Mouse (Mus musculus): ENCODE data around the gene Tescl. TPM values are rescaled to one million over a fixed set of nuclear protein-coding genes. Genes with fewer than 3 reads are reported as not detected.
A peak's percentile ranks its signal among the peaks of the same experiment; 100 is the strongest.

Tescl gene
- polyA plus RNA-seq, 3 experiments from 2014 or later = not detected

- peak; percentile 93 for ATAC-seq
Measured at GRCm38 (mm10) chr7:24298973-24299708, 34.6 kb downstream of the Tescl start.

- no peak for ATAC-seq
Measured at GRCm38 (mm10) chr7:24298635-24298972, 35.1 kb downstream of the Tescl start.

- ATAC-seq = no peak
Measured at GRCm38 (mm10) chr7:24297361-24298095, 36.2 kb downstream of the Tescl start.

- no peak for ATAC-seq
Measured at GRCm38 (mm10) chr7:24296386-24296785, 37.4 kb downstream of the Tescl start.

- no peak for ATAC-seq
Measured at GRCm38 (mm10) chr7:24295376-24295775, 38.4 kb downstream of the Tescl start.

GRCm38 (mm10) chr7:24294763-24295162 lies 39.0 kb downstream of the Tescl start:
- no peak for ATAC-seq

- ATAC-seq = no peak
Measured at GRCm38 (mm10) chr7:24293061-24293851, 40.5 kb downstream of the Tescl start.

- no peak for ATAC-seq
Measured at GRCm38 (mm10) chr7:24291387-24292090, 42.2 kb downstream of the Tescl start.

GRCm38 (mm10) chr7:24290106-24290693 lies 43.5 kb downstream of the Tescl start:
- ATAC-seq = no peak

- ATAC-seq = no peak
Measured at GRCm38 (mm10) chr7:24288512-24288911, 45.2 kb downstream of the Tescl start.

GRCm38 (mm10) chr7:24287670-24288069 lies 46.1 kb downstream of the Tescl start:
- ATAC-seq = no peak

- ATAC-seq = no peak
Measured at GRCm38 (mm10) chr7:24286916-24287315, 46.8 kb downstream of the Tescl start.

- no peak for ATAC-seq
Measured at GRCm38 (mm10) chr7:24286090-24286489, 47.6 kb downstream of the Tescl start.

Other genes starting within 250 kb of the Tescl start
- gene Zfp112, start 221.6 kb downstream of the Tescl start, polyA plus RNA-seq (2017; shearing (Covaris generic)) = 1 to 10 TPM in 1 of 3 experiments, under 1 TPM in 2; 0.44 to 1.1 (median 0.58) TPM
- 10 to 100 TPM; 14.7 to 18.5 (median 16.5) TPM for gene Zfp235, start 199.8 kb downstream of the Tescl start, polyA plus RNA-seq (2017; shearing (Covaris generic))
- 1 to 10 TPM in 2 of 3 experiments, under 1 TPM in 1; 0.75 to 2.1 (median 1.2) TPM for gene Zfp114, start 158.9 kb downstream of the Tescl start, polyA plus RNA-seq (2017; shearing (Covaris generic))
- 1 to 10 TPM; 1.2 to 1.3 (median 1.3) TPM for gene Zfp111, start 122.5 kb downstream of the Tescl start, polyA plus RNA-seq (2017; shearing (Covaris generic))
- 1 to 10 TPM; 1.4 to 2.3 (median 1.8) TPM for gene Zfp109, start 96.4 kb downstream of the Tescl start, polyA plus RNA-seq (2017; shearing (Covaris generic))
- gene Zfp108, start 79.1 kb downstream of the Tescl start, polyA plus RNA-seq (2017; shearing (Covaris generic)) = under 1 TPM in 1 of 3 experiments, not detected in 2; 0.29 TPM
- 1 to 10 TPM; 2.1 to 2.3 (median 2.2) TPM for gene Zfp93, start 63.5 kb downstream of the Tescl start, polyA plus RNA-seq (2017; shearing (Covaris generic))
- 10 to 100 TPM; 10.4 to 20.6 (median 19.0) TPM for gene Zfp61, start 32.7 kb downstream of the Tescl start, polyA plus RNA-seq (2017; shearing (Covaris generic))
- 10 to 100 TPM in 2 of 3 experiments, 1 to 10 TPM in 1; 6.6 to 13.0 (median 12.6) TPM for gene Zfp94, start 17.3 kb downstream of the Tescl start, polyA plus RNA-seq (2017; shearing (Covaris generic))
- gene Lypd5, start 15.3 kb upstream of the Tescl start, polyA plus RNA-seq (2017; shearing (Covaris generic)) = not detected
- gene Kcnn4, start 36.3 kb upstream of the Tescl start, polyA plus RNA-seq (2017; shearing (Covaris generic)) = 100 to 1,000 TPM in 2 of 3 experiments, 10 to 100 TPM in 1; 79.1 to 131 (median 126) TPM
- 10 to 100 TPM; 22.7 to 26.1 (median 23.6) TPM for gene Smg9, start 65.7 kb upstream of the Tescl start, polyA plus RNA-seq (2017; shearing (Covaris generic))
- not detected for gene Irgc1, start 118.4 kb upstream of the Tescl start, polyA plus RNA-seq (2017; shearing (Covaris generic))
- 1 to 10 TPM in 2 of 3 experiments, under 1 TPM in 1; 0.62 to 1.6 (median 1.5) TPM for gene Plaur, start 128.5 kb upstream of the Tescl start, polyA plus RNA-seq (2017; shearing (Covaris generic))
- gene Cadm4, start 148.1 kb upstream of the Tescl start, polyA plus RNA-seq (2017; shearing (Covaris generic)) = not detected
- gene Zfp428, start 173.1 kb upstream of the Tescl start, polyA plus RNA-seq (2017; shearing (Covaris generic)) = under 1 TPM in 1 of 3 experiments, not detected in 2; 0.33 TPM
- gene AC161166.1, start 178.5 kb upstream of the Tescl start, polyA plus RNA-seq (2017; shearing (Covaris generic)) = not detected
- 1 to 10 TPM in 2 of 3 experiments, under 1 TPM in 1; 0.79 to 1.2 (median 1.0) TPM for gene Irgq, start 196.8 kb upstream of the Tescl start, polyA plus RNA-seq (2017; shearing (Covaris generic))
- not detected for gene Pinlyp, start 212.2 kb upstream of the Tescl start, polyA plus RNA-seq (2017; shearing (Covaris generic))
- 10 to 100 TPM; 24.2 to 34.4 (median 31.8) TPM for gene Xrcc1, start 212.4 kb upstream of the Tescl start, polyA plus RNA-seq (2017; shearing (Covaris generic))

Data from inflammation-experienced regulatory T-cells, adult 6 months (primary cell).